Mouse (Mus musculus): ENCODE measurements around the gene Atxn10. TPM values are rescaled to one million over a fixed set of nuclear protein-coding genes. Genes with fewer than 3 reads are reported as not detected.

Gene Atxn10
- polyA plus RNA-seq, 1 experiment from 2014 or later = 209 TPM

GRCm38 (mm10) chr15:85424197-85424596 lies 88.2 kb downstream of the Atxn10 start:
- no peak overlapping the region for H3K27ac ChIP-seq (ENCODE audit: low read length)
- H3K4me1 ChIP-seq (ENCODE audit: control insufficient read depth, insufficient read depth, low read length) = peaks cover 5% of the 10 kb centered on the region
- no peak overlapping the region for H3K9ac ChIP-seq (ENCODE audit: low read length)
- no peak overlapping the region for H3K4me2 ChIP-seq (ENCODE audit: low read depth, low read length)
- no peaks in the 10 kb centered on the region for H3K36me3 ChIP-seq (ENCODE audit: control insufficient read depth, insufficient read depth)
- H3K4me3 ChIP-seq (ENCODE audit: low read length) = no peak overlapping the region
- no peaks in the 10 kb centered on the region for H3K27me3 ChIP-seq (ENCODE audit: control insufficient read depth, insufficient read depth, low read length)
- H3K9me3 ChIP-seq (replicated peaks; ENCODE audit: control insufficient read depth, low read length) = no peaks in the 10 kb centered on the region
- 80% methylated on average over 3 of the region's 3 CpGs for WGBS
- ATAC-seq (replicated peaks; ENCODE audit: extremely low read depth, insufficient read depth, low FRiP score) = no peak

- ATAC-seq (replicated peaks; ENCODE audit: extremely low read depth, insufficient read depth, low FRiP score) = no peak
- Histone ChIP-seq H3K4me2 (ENCODE audit: low read depth, low read length) (no peak overlapping the region), H3K9me3 (replicated peaks; ENCODE audit: control insufficient read depth, low read length) (no peaks in the 10 kb centered on the region), H3K4me3 (ENCODE audit: low read length) (no peak overlapping the region), H3K27ac (ENCODE audit: low read length) (no peak overlapping the region), H3K4me1 (ENCODE audit: control insufficient read depth, insufficient read depth, low read length) (peaks cover 7% of the 10 kb centered on the region), H3K27me3 (ENCODE audit: control insufficient read depth, insufficient read depth, low read length) (no peaks in the 10 kb centered on the region), H3K36me3 (ENCODE audit: control insufficient read depth, insufficient read depth) (no peaks in the 10 kb centered on the region), H3K9ac (ENCODE audit: low read length) (no peak overlapping the region)
- WGBS = 65% methylated on average over 6 of the region's 6 CpGs
These were observed 92.1 kb downstream of the Atxn10 start for GRCm38 (mm10) chr15:85428140-85428539.

GRCm38 (mm10) chr15:85442568-85442967 lies 106.5 kb downstream of the Atxn10 start:
- ATAC-seq (replicated peaks; ENCODE audit: extremely low read depth, insufficient read depth, low FRiP score) = no peak
- WGBS = 74% methylated on average over 3 of the region's 3 CpGs
- no peak overlapping the region for H3K4me2 ChIP-seq (ENCODE audit: low read depth, low read length)

GRCm38 (mm10) chr15:85446652-85447051 lies 110.6 kb downstream of the Atxn10 start:
- no peaks in the 10 kb centered on the region for H3K9me3 ChIP-seq (replicated peaks; ENCODE audit: control insufficient read depth, low read length)
- H3K36me3 ChIP-seq (ENCODE audit: control insufficient read depth, insufficient read depth) = peaks cover 13% of the 10 kb centered on the region; the same call in 1 of the 2 replicates
- ATAC-seq (replicated peaks; ENCODE audit: extremely low read depth, insufficient read depth, low FRiP score) = no peak
- H3K9ac ChIP-seq (ENCODE audit: low read length) = no peak overlapping the region
- H3K27ac ChIP-seq (ENCODE audit: low read length) = no peak overlapping the region
- no peak overlapping the region for H3K4me2 ChIP-seq (ENCODE audit: low read depth, low read length)
- H3K4me1 ChIP-seq (ENCODE audit: control insufficient read depth, insufficient read depth, low read length) = no peaks in the 10 kb centered on the region
- H3K27me3 ChIP-seq (ENCODE audit: control insufficient read depth, insufficient read depth, low read length) = no peaks in the 10 kb centered on the region
- 75% methylated on average over 3 of the region's 3 CpGs for WGBS
- H3K4me3 ChIP-seq (ENCODE audit: low read length) = no peak overlapping the region

More at GRCm38 (mm10) chr15:85442568-85442967, 106.5 kb downstream of the Atxn10 start:
- Histone ChIP-seq H3K36me3 (ENCODE audit: control insufficient read depth, insufficient read depth) (peaks cover 19% of the 10 kb centered on the region; the same call in 1 of the 2 replicates), H3K4me1 (ENCODE audit: control insufficient read depth, insufficient read depth, low read length) (no peaks in the 10 kb centered on the region), H3K9me3 (replicated peaks; ENCODE audit: control insufficient read depth, low read length) (no peaks in the 10 kb centered on the region), H3K4me3 (ENCODE audit: low read length) (no peak overlapping the region), H3K9ac (ENCODE audit: low read length) (no peak overlapping the region), H3K27me3 (ENCODE audit: control insufficient read depth, insufficient read depth, low read length) (no peaks in the 10 kb centered on the region), H3K27ac (ENCODE audit: low read length) (no peak overlapping the region)

GRCm38 (mm10) chr15:85456891-85457290 lies 120.8 kb downstream of the Atxn10 start:
- no peak overlapping the region for H3K9ac ChIP-seq (ENCODE audit: low read length)
- WGBS = 68% methylated on average over 8 of the region's 8 CpGs
- H3K36me3 ChIP-seq (ENCODE audit: control insufficient read depth, insufficient read depth) = peaks cover under 1% of the 10 kb centered on the region; the same call in 1 of the 2 replicates
- H3K9me3 ChIP-seq (replicated peaks; ENCODE audit: control insufficient read depth, low read length) = no peaks in the 10 kb centered on the region
- no peak overlapping the region for H3K4me2 ChIP-seq (ENCODE audit: low read depth, low read length)
- H3K27me3 ChIP-seq (ENCODE audit: control insufficient read depth, insufficient read depth, low read length) = no peaks in the 10 kb centered on the region
- no peak overlapping the region for H3K27ac ChIP-seq (ENCODE audit: low read length)
- peaks cover 23% of the 10 kb centered on the region for H3K4me1 ChIP-seq (ENCODE audit: control insufficient read depth, insufficient read depth, low read length)
- no peak overlapping the region for H3K4me3 ChIP-seq (ENCODE audit: low read length)
- no peak for ATAC-seq (replicated peaks; ENCODE audit: extremely low read depth, insufficient read depth, low FRiP score)

GRCm38 (mm10) chr15:85457838-85458237 lies 121.8 kb downstream of the Atxn10 start:
- Histone ChIP-seq H3K27ac (ENCODE audit: low read length) (no peak overlapping the region), H3K4me1 (ENCODE audit: control insufficient read depth, insufficient read depth, low read length) (peaks cover 23% of the 10 kb centered on the region), H3K4me2 (ENCODE audit: low read depth, low read length) (no peak overlapping the region), H3K9ac (ENCODE audit: low read length) (no peak overlapping the region), H3K4me3 (ENCODE audit: low read length) (no peak overlapping the region), H3K27me3 (ENCODE audit: control insufficient read depth, insufficient read depth, low read length) (no peaks in the 10 kb centered on the region), H3K36me3 (ENCODE audit: control insufficient read depth, insufficient read depth) (peaks cover 5% of the 10 kb centered on the region), H3K9me3 (replicated peaks; ENCODE audit: control insufficient read depth, low read length) (no peaks in the 10 kb centered on the region)
- no peak for ATAC-seq (replicated peaks; ENCODE audit: extremely low read depth, insufficient read depth, low FRiP score)
- WGBS = 46% methylated on average over 8 of the region's 8 CpGs

GRCm38 (mm10) chr15:85458631-85459082 lies 122.6 kb downstream of the Atxn10 start:
- no peak for ATAC-seq (replicated peaks; ENCODE audit: extremely low read depth, insufficient read depth, low FRiP score)
- Histone ChIP-seq H3K36me3 (ENCODE audit: control insufficient read depth, insufficient read depth) (peaks cover 13% of the 10 kb centered on the region), H3K9me3 (replicated peaks; ENCODE audit: control insufficient read depth, low read length) (no peaks in the 10 kb centered on the region), H3K27ac (ENCODE audit: low read length) (no peak overlapping the region), H3K9ac (ENCODE audit: low read length) (no peak overlapping the region), H3K27me3 (ENCODE audit: control insufficient read depth, insufficient read depth, low read length) (no peaks in the 10 kb centered on the region), H3K4me1 (ENCODE audit: control insufficient read depth, insufficient read depth, low read length) (peaks cover 23% of the 10 kb centered on the region), H3K4me3 (ENCODE audit: low read length) (no peak overlapping the region), H3K4me2 (ENCODE audit: low read depth, low read length) (no peak overlapping the region)
- WGBS = 68% methylated on average over 4 of the region's 4 CpGs

GRCm38 (mm10) chr15:85461541-85461940 lies 125.5 kb downstream of the Atxn10 start:
- Histone ChIP-seq H3K4me3 (ENCODE audit: low read length) (no peak overlapping the region), H3K27ac (ENCODE audit: low read length) (no peak overlapping the region), H3K36me3 (ENCODE audit: control insufficient read depth, insufficient read depth) (peaks cover 33% of the 10 kb centered on the region), H3K9me3 (replicated peaks; ENCODE audit: control insufficient read depth, low read length) (no peaks in the 10 kb centered on the region), H3K27me3 (ENCODE audit: control insufficient read depth, insufficient read depth, low read length) (no peaks in the 10 kb centered on the region), H3K4me2 (ENCODE audit: low read depth, low read length) (no peak overlapping the region), H3K4me1 (ENCODE audit: control insufficient read depth, insufficient read depth, low read length) (peaks cover 23% of the 10 kb centered on the region), H3K9ac (ENCODE audit: low read length) (no peak overlapping the region)
- whole genome bisulfite sequencing = 73% methylated on average over 4 of the region's 4 CpGs
- ATAC-seq (replicated peaks; ENCODE audit: extremely low read depth, insufficient read depth, low FRiP score) = no peak

GRCm38 (mm10) chr15:85462138-85462537 lies 126.1 kb downstream of the Atxn10 start:
- Histone ChIP-seq H3K4me2 (ENCODE audit: low read depth, low read length) (no peak overlapping the region), H3K27ac (ENCODE audit: low read length) (no peak overlapping the region), H3K9me3 (replicated peaks; ENCODE audit: control insufficient read depth, low read length) (no peaks in the 10 kb centered on the region), H3K9ac (ENCODE audit: low read length) (no peak overlapping the region), H3K4me3 (ENCODE audit: low read length) (no peak overlapping the region), H3K27me3 (ENCODE audit: control insufficient read depth, insufficient read depth, low read length) (no peaks in the 10 kb centered on the region), H3K36me3 (ENCODE audit: control insufficient read depth, insufficient read depth) (peaks cover 34% of the 10 kb centered on the region), H3K4me1 (ENCODE audit: control insufficient read depth, insufficient read depth, low read length) (peaks cover 23% of the 10 kb centered on the region)
- 87% methylated on average over 4 of the region's 4 CpGs for WGBS
- ATAC-seq (replicated peaks; ENCODE audit: extremely low read depth, insufficient read depth, low FRiP score) = no peak
